Mouse (Mus musculus) adrenal gland, adult 18-20 months (tissue): ENCODE results near the gene Olfr215. TPM values are rescaled to one million over a fixed set of nuclear protein-coding genes. Genes with fewer than 3 reads are reported as not detected.
"Not testable (repeated sequence)": the region's sequence is repeated elsewhere in the genome, so short reads cannot be mapped to it uniquely, and the experiment has no call there.

ENCODE experiments used
- DNase-seq, 2 experiments: peaks; one replicate each; pipeline ENCODE4 v3.0.0; 2021 to 2022; ENCODE audit warnings: low spot score in 2 of 2
- long read RNA-seq, 2 experiments: library from polyadenylated mRNA; stranded (forward); transcript quantifications; one replicate each; pipeline ENCODE4 v2.0.0; 2021
- total RNA-seq, 2 experiments: library from RNA; stranded (reverse); gene quantifications; 1 replicate in 1 of 2; 2 replicates in 1 of 2; pipeline ENCODE4 v1.2.3; 2021

Gene Olfr215
- total RNA-seq: not detected
- long read RNA-seq, experiment 1: 0 reads
- long read RNA-seq, experiment 2: 0 reads

- DNase-seq: no peak
These were observed at the start of gene Olfr215 for GRCm38 (mm10) chr6:116584095-116584494. TSS of gene Olfr215 (minus strand) at chr6:116584195.

GRCm38 (mm10) chr6:116632129-116632528 is 48.1 kb upstream of the Olfr215 start:
- peak; percentile 79 for DNase-seq

GRCm38 (mm10) chr6:116629766-116630165 is 45.8 kb upstream of the Olfr215 start:
- no peak for DNase-seq

- peak; percentile 60 to 65 for DNase-seq
These were observed 44.7 kb upstream of the Olfr215 start, which contains the start of gene Zfp422 for GRCm38 (mm10) chr6:116628539-116629171. TSS of gene Zfp422 (minus strand) at chr6:116628999.

GRCm38 (mm10) chr6:116628095-116628494 is 44.1 kb upstream of the Olfr215 start:
- DNase-seq: no peak

- DNase-seq: not testable (repeated sequence)
These were observed 42.4 kb upstream of the Olfr215 start for GRCm38 (mm10) chr6:116626417-116626816.

GRCm38 (mm10) chr6:116621318-116622023 is 37.5 kb upstream of the Olfr215 start:
- no peak for DNase-seq

- no peak for DNase-seq
These were observed 34.1 kb upstream of the Olfr215 start for GRCm38 (mm10) chr6:116618073-116618472.

- no peak for DNase-seq
These were observed 31.7 kb upstream of the Olfr215 start for GRCm38 (mm10) chr6:116615719-116616118.

- no peak for DNase-seq
These were observed 23.2 kb upstream of the Olfr215 start for GRCm38 (mm10) chr6:116607230-116607629.

GRCm38 (mm10) chr6:116600969-116601368 is 17.0 kb upstream of the Olfr215 start:
- not testable (repeated sequence) for DNase-seq

- peak in 1 of 2 experiments; percentile 17 for DNase-seq
These were observed 14.2 kb downstream of the Olfr215 start for GRCm38 (mm10) chr6:116569834-116570233.

- no peak for DNase-seq
These were observed 29.0 kb downstream of the Olfr215 start for GRCm38 (mm10) chr6:116554952-116555351.

- no peak for DNase-seq
These were observed 30.1 kb downstream of the Olfr215 start, which contains the start of gene Olfr214 for GRCm38 (mm10) chr6:116553935-116554334. TSS of gene Olfr214 (plus strand) at chr6:116554235.

- DNase-seq: not testable (repeated sequence)
These were observed 33.2 kb downstream of the Olfr215 start, which contains the start of gene Gm5580 for GRCm38 (mm10) chr6:116550841-116551240. TSS of gene Gm5580 (plus strand) at chr6:116551141.

- no peak for DNase-seq
These were observed 41.5 kb downstream of the Olfr215 start for GRCm38 (mm10) chr6:116542500-116542899.

GRCm38 (mm10) chr6:116538156-116538555 is 45.8 kb downstream of the Olfr215 start, which contains the start of gene Olfr213:
TSS of gene Olfr213 (plus strand) at chr6:116538456.
- DNase-seq: no peak

Other genes with a start within 250 kb of the Olfr215 start
- 10 to 100 TPM; 59.6 to 76.5 TPM for gene March8, start 246.2 kb downstream of the Olfr215 start, total RNA-seq
- gene Alox5, start 123.0 kb downstream of the Olfr215 start, total RNA-seq: 1 to 10 TPM; 1.6 to 3.0 TPM
- not detected for gene Olfr211, start 95.1 kb downstream of the Olfr215 start, total RNA-seq
- gene Olfr212, start 77.7 kb downstream of the Olfr215 start, total RNA-seq: not detected
- not detected for gene Olfr213, start 45.7 kb downstream of the Olfr215 start, total RNA-seq
- gene Gm5580, start 33.1 kb downstream of the Olfr215 start, total RNA-seq: 1 to 10 TPM; 3.6 to 4.0 TPM
- gene Olfr214, start 30.0 kb downstream of the Olfr215 start, total RNA-seq: not detected
- gene Zfp422, start 44.8 kb upstream of the Olfr215 start, total RNA-seq: 10 to 100 TPM; 14.5 to 21.8 TPM
- 10 to 100 TPM; 10.1 to 23.1 TPM for gene Depp1, start 66.4 kb upstream of the Olfr215 start, total RNA-seq
- 1 to 10 TPM; 3.6 to 5.4 TPM for gene Rassf4, start 89.8 kb upstream of the Olfr215 start, total RNA-seq
- under 1 TPM; 0.03 TPM for gene Tmem72, start 132.7 kb upstream of the Olfr215 start, total RNA-seq